Mouse (Mus musculus) CH12.LX (cell line): ENCODE results near the gene Hps6. TPM values are rescaled to one million over a fixed set of nuclear protein-coding genes. Genes with fewer than 3 reads are reported as not detected.

Experiments used
- DNase-seq: peaks from one replicate; pipeline ENCODE4 v3.0.0-alpha.2; 2013; ENCODE audit errors: extremely low read depth
- H3K27ac ChIP-seq: 2 replicates; pipeline ENCODE4 v1.5.1; 2012; ENCODE audit warnings: low read depth, mild to moderate bottlenecking, control low read depth, moderate library complexity; ENCODE audit not compliant: insufficient read depth
- H3K27me3 ChIP-seq: replicated peaks from 2 replicates; pipeline ENCODE3; 2012; ENCODE audit warnings: inconsistent platforms
- H3K36me3 ChIP-seq, 2 experiments: replicated peaks in 1 of 2; 2 replicates each; pipeline versions ENCODE3 to v1.6.1; 2012; ENCODE audit warnings: inconsistent platforms in 1 of 2, low read length in 1 of 2, mild to moderate bottlenecking in 1 of 2, mixed read lengths in 1 of 2, moderate library complexity in 1 of 2; ENCODE audit not compliant: control insufficient read depth in 1 of 2, insufficient read depth in 1 of 2
- H3K4me1 ChIP-seq, 2 experiments: 2 replicates each; pipeline ENCODE4 v1.6.1; 2012; ENCODE audit warnings: inconsistent platforms in 1 of 2, moderate library complexity in 1 of 2; ENCODE audit not compliant: insufficient read depth in 2 of 2, control insufficient read depth in 1 of 2
- H3K4me2 ChIP-seq: 2 replicates; pipeline ENCODE4 v1.6.1; 2012; ENCODE audit warnings: low read depth, mild to moderate bottlenecking, control low read depth; ENCODE audit not compliant: poor library complexity, insufficient read depth, severe bottlenecking
- H3K4me3 ChIP-seq, 3 experiments: fragments of 150-350 bp in 1 of 3; sonication (generic) in 1 of 3; replicated peaks in 1 of 3; 2 replicates each; pipeline versions ENCODE3 to v1.5.1; 2011 to 2012; ENCODE audit warnings: low read depth in 2 of 3, low read length in 2 of 3, mild to moderate bottlenecking in 2 of 3, moderate library complexity in 2 of 3, control low read depth in 1 of 3, improper control_type of control experiment in 1 of 3, inconsistent platforms in 1 of 3, mixed read lengths in 1 of 3; ENCODE audit not compliant: poor library complexity in 1 of 3
- H3K79me2 ChIP-seq: replicated peaks from 2 replicates; pipeline ENCODE4 v1.6.1; 2012; ENCODE audit warnings: mild to moderate bottlenecking, moderate library complexity; ENCODE audit not compliant: control insufficient read depth, poor library complexity, insufficient read depth, severe bottlenecking; ENCODE audit errors: extremely low read depth
- H3K9ac ChIP-seq: 2 replicates; pipeline ENCODE4 v1.6.1; 2012; ENCODE audit warnings: low read depth, mild to moderate bottlenecking, control low read depth, moderate library complexity; ENCODE audit not compliant: insufficient read depth
- H3K9me3 ChIP-seq: replicated peaks from 2 replicates; pipeline ENCODE3; 2012; ENCODE audit warnings: low read length, inconsistent platforms, mixed read lengths
- BHLHE40 ChIP-seq: IDR thresholded peaks from 2 replicates; pipeline ENCODE4 v1.6.1; 2011; ENCODE audit warnings: mild to moderate bottlenecking, low read depth, low read length, improper control_type of control experiment
- CHD2 ChIP-seq: IDR thresholded peaks from 2 replicates; pipeline ENCODE4 v1.6.1; 2011; ENCODE audit warnings: low read length, improper control_type of control experiment
- E2F4 ChIP-seq: IDR thresholded peaks from 2 replicates; pipeline ENCODE4 v1.6.1; 2011; ENCODE audit warnings: low read depth, low read length, improper control_type of control experiment; ENCODE audit not compliant: insufficient replicate concordance
- ELF1 ChIP-seq: IDR thresholded peaks from 2 replicates; pipeline ENCODE4 v1.6.1; 2014; ENCODE audit warnings: low read depth, mild to moderate bottlenecking, inconsistent platforms, low read length, improper control_type of control experiment
- ETS1 ChIP-seq: conservative IDR thresholded peaks from 2 replicates; pipeline ENCODE4 v1.6.1; 2012; ENCODE audit warnings: low read depth, mild to moderate bottlenecking, inconsistent platforms, low read length, improper control_type of control experiment, moderate library complexity
- GABPA ChIP-seq: IDR thresholded peaks from 2 replicates; pipeline ENCODE4 v1.6.1; 2012; ENCODE audit warnings: low read depth, low read length, improper control_type of control experiment, inconsistent platforms; ENCODE audit not compliant: insufficient replicate concordance
- HCFC1 ChIP-seq: IDR thresholded peaks from 2 replicates; pipeline ENCODE4 v1.6.1; 2012; ENCODE audit warnings: low read depth, mild to moderate bottlenecking, inconsistent platforms, low read length, improper control_type of control experiment
- IRF4 ChIP-seq: IDR thresholded peaks from 2 replicates; pipeline ENCODE4 v1.6.1; 2014; ENCODE audit warnings: low read depth, mild to moderate bottlenecking, inconsistent platforms, low read length, improper control_type of control experiment
- JUND ChIP-seq: conservative IDR thresholded peaks from 2 replicates; pipeline ENCODE4 v1.6.1; 2011; ENCODE audit warnings: low read depth, low read length, improper control_type of control experiment
- MAFK ChIP-seq: IDR thresholded peaks from 2 replicates; pipeline ENCODE4 v1.6.1; 2011; ENCODE audit warnings: low read length, improper control_type of control experiment; ENCODE audit not compliant: insufficient replicate concordance
- MXI1 ChIP-seq: IDR thresholded peaks from 2 replicates; pipeline ENCODE4 v1.6.1; 2011; ENCODE audit warnings: mild to moderate bottlenecking, low read depth, low read length, improper control_type of control experiment
- PAX5 ChIP-seq: IDR thresholded peaks from 2 replicates; pipeline ENCODE4 v1.6.1; 2012; ENCODE audit warnings: low read length, inconsistent platforms, mixed read lengths
- POLR2AphosphoS2 ChIP-seq: IDR thresholded peaks from 2 replicates; pipeline ENCODE4 v1.6.1; 2011; ENCODE audit warnings: low read depth, low read length, improper control_type of control experiment
- RCOR1 ChIP-seq: conservative IDR thresholded peaks from 2 replicates; pipeline ENCODE4 v1.6.1; 2012; ENCODE audit warnings: low read depth, mild to moderate bottlenecking, inconsistent platforms, low read length, improper control_type of control experiment
- SIN3A ChIP-seq: IDR thresholded peaks from 2 replicates; pipeline ENCODE4 v1.6.1; 2012; ENCODE audit warnings: low read length, improper control_type of control experiment, inconsistent platforms
- TCF12 ChIP-seq: IDR thresholded peaks from 2 replicates; pipeline ENCODE4 v1.6.1; 2014; ENCODE audit warnings: low read depth, mild to moderate bottlenecking, inconsistent platforms, low read length, improper control_type of control experiment
- USF1 ChIP-seq: IDR thresholded peaks from 2 replicates; pipeline ENCODE4 v1.6.1; 2014; ENCODE audit warnings: low read depth, mild to moderate bottlenecking, inconsistent platforms, low read length, improper control_type of control experiment
- USF2 ChIP-seq: conservative IDR thresholded peaks from 2 replicates; pipeline ENCODE4 v1.6.1; 2011; ENCODE audit warnings: low read depth, low read length, improper control_type of control experiment
- dilution Hi-C: fragments of 300-500 bp; cut with MboI; formaldehyde crosslinking; loops from 2 replicates; pipeline ENCODE4 v1.14.3; 2020; ENCODE audit warnings: low sequenced_read_pairs; ENCODE audit not compliant: extremely low pct_unique_long_range_greater_than_20kb, extremely low pct_ligation_motif_present
- in situ Hi-C: fragments of 300-500 bp; cut with MboI; formaldehyde crosslinking; loops from 3 replicates; pipeline ENCODE4 v1.14.3; 2019; ENCODE audit warnings: low sequenced_read_pairs, low pct_ligation_motif_present, low pct_unique_long_range_greater_than_20kb, mixed read lengths
- polyA plus RNA-seq: library from polyadenylated mRNA; unstranded; fragments of >175 nt; gene quantifications from 2 replicates; pipeline ENCODE4 v1.2.1, GENCODE M21; 2012; ENCODE audit warnings: low read depth; ENCODE audit not compliant: insufficient read length
- total RNA-seq, 2 experiments: library from RNA; depleted of rRNA; stranded (reverse); fragments of 300-350 nt in 1 of 2; fragments of >200 nt in 1 of 2; gene quantifications; 2 replicates each; pipeline ENCODE4 v1.2.3; 2012 to 2014

Gene Hps6
- total and polyA plus RNA-seq, 3 experiments, result 5.8 to 10.6 (median 6.7) TPM

DNA sequence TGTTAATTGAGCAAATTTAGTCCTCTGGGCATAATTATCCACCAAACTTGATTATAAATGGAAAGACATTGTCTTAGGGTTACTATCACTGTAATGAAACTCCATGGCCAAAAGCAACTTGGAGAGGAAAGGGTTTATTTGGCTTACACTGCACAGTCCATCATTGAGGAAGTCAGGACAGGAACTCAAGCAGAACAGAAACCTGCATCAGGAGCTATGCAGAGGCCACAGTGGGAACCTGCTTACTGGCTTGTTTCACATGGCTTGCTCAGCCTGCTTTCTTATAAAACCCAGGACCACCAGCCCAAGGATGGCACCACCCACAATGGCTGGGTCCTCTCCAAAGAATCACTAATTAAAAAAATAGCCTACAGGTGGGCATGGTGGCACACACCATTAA is 18.9 kb upstream of the Hps6 start:
- H3K36me3 ChIP-seq, result no peaks in the 10 kb centered on the region
- dilution Hi-C loops, result no loop called here
- no peak overlapping the region for H3K27ac ChIP-seq
- in situ Hi-C loops, result no loop called here
- H3K9ac ChIP-seq, result no peak overlapping the region
- H3K4me2 ChIP-seq, result peak overlapping the region; percentile 25
- H3K9me3 ChIP-seq, result no peaks in the 10 kb centered on the region
- TF ChIP-seq GABPA (no peak), RCOR1 (no peak), POLR2AphosphoS2 (no peak), MXI1 (no peak), USF2 (no peak), TCF12 (no peak), ETS1 (no peak), JUND (no peak), MAFK (no peak), PAX5 (no peak), E2F4 (no peak), USF1 (no peak), CHD2 (no peak)
- no peaks in the 10 kb centered on the region for H3K79me2 ChIP-seq
- peaks cover 6 to 10% of the 10 kb centered on the region in 2 experiments; a peak in 3 of 4 replicates for H3K4me1 ChIP-seq
- DNase-seq, result peak; percentile 10
- no peak overlapping the region for H3K4me3 ChIP-seq
- no peaks in the 10 kb centered on the region for H3K27me3 ChIP-seq

GRCm38 (mm10) chr19:45988238-45988637 is 15.1 kb upstream of the Hps6 start:
- Histone ChIP-seq H3K9ac (no peak overlapping the region), H3K27me3 (no peaks in the 10 kb centered on the region), H3K4me1 (peaks cover 6 to 10% of the 10 kb centered on the region in 2 experiments; a peak in 3 of 4 replicates), H3K36me3 (no peaks in the 10 kb centered on the region), H3K27ac (no peak overlapping the region), H3K79me2 (no peaks in the 10 kb centered on the region), H3K4me2 (no peak overlapping the region), H3K9me3 (no peaks in the 10 kb centered on the region), H3K4me3 (no peak overlapping the region)
- in situ Hi-C loops (no loop called here), dilution Hi-C loops (no loop called here)
- no peak for DNase-seq
- TF ChIP-seq ELF1 (peak; percentile 63), SIN3A (no peak), IRF4 (no peak), BHLHE40 (no peak), HCFC1 (no peak), MAFK (no peak), USF2 (no peak)
